Mouse (Mus musculus) liver, adult 2 months (tissue): ENCODE measurements around the gene Arglu1. TPM values are rescaled to one million over a fixed set of nuclear protein-coding genes. Genes with fewer than 3 reads are reported as not detected.

ENCODE experiments used
- DNase-seq: peaks from one replicate; pipeline ENCODE4 v3.0.0-alpha.2; 2011; ENCODE audit warnings: low read depth, low spot score; ENCODE audit errors: extremely low read depth
- H3K27ac ChIP-seq: fragments of 200-500 bp; replicated peaks from 2 replicates; pipeline ENCODE4 v1.5.1; 2012; ENCODE audit warnings: low read depth, mild to moderate bottlenecking, control low read depth, inconsistent platforms, low read length; ENCODE audit not compliant: insufficient read depth
- H3K27me3 ChIP-seq: fragments of 200-500 bp; 2 replicates; pipeline ENCODE4 v1.6.1; 2012; ENCODE audit warnings: mild to moderate bottlenecking, moderate library complexity, low read length, inconsistent platforms; ENCODE audit not compliant: control insufficient read depth, insufficient read depth
- H3K36me3 ChIP-seq: fragments of 200-500 bp; 2 replicates; pipeline ENCODE4 v1.6.1; 2012; ENCODE audit warnings: low read length, inconsistent platforms; ENCODE audit not compliant: control insufficient read depth, insufficient read depth
- H3K4me1 ChIP-seq: fragments of 200-500 bp; 2 replicates; pipeline ENCODE4 v1.6.1; 2011; ENCODE audit warnings: low read length; ENCODE audit not compliant: control insufficient read depth, insufficient read depth
- H3K4me3 ChIP-seq: fragments of 200-500 bp; 2 replicates; pipeline ENCODE4 v1.5.1; 2011; ENCODE audit warnings: low read depth, mild to moderate bottlenecking, control low read depth, low read length, moderate library complexity; ENCODE audit not compliant: insufficient read depth
- H3K79me2 ChIP-seq: fragments of 200-500 bp; 2 replicates; pipeline ENCODE4 v1.6.1; 2012; ENCODE audit warnings: inconsistent platforms, mild to moderate bottlenecking, low read length, moderate library complexity; ENCODE audit not compliant: control insufficient read depth, insufficient read depth
- H3K9ac ChIP-seq: fragments of 200-500 bp; 2 replicates; pipeline ENCODE4 v1.6.1; 2012; ENCODE audit warnings: low read depth, mild to moderate bottlenecking, control low read depth, inconsistent platforms, low read length
- CTCF ChIP-seq: fragments of 200-500 bp; IDR thresholded peaks from 2 replicates; pipeline ENCODE4 v1.5.1; 2011; ENCODE audit warnings: low read depth, low read length, control low read depth
- POLR2A ChIP-seq: fragments of 200-500 bp; IDR thresholded peaks from 2 replicates; pipeline ENCODE4 v1.6.1; 2011; ENCODE audit warnings: low read length, control low read depth; ENCODE audit not compliant: insufficient read depth; ENCODE audit errors: extremely low read depth
- WGBS: fragments of 180-500 bp; shearing (Covaris S2); methylation state at CpG from one replicate; pipeline ENCODE4 v1.1.7; 2018; 5-methylcytosine and 5-hydroxymethylcytosine counted together
- polyA plus RNA-seq: library from polyadenylated mRNA; depleted of rRNA; stranded (reverse); fragments of >200 nt; gene quantifications from 2 replicates; pipeline ENCODE4 v1.2.3, GENCODE M21; 2012
- total RNA-seq: library from RNA; depleted of rRNA; stranded (reverse); fragments of >200 nt; gene quantifications from 2 replicates; pipeline ENCODE4 v1.2.3, GENCODE M21; 2014

Gene Arglu1
- total and polyA plus RNA-seq, 2 experiments, result 11.5 to 19.2 TPM

DNA sequence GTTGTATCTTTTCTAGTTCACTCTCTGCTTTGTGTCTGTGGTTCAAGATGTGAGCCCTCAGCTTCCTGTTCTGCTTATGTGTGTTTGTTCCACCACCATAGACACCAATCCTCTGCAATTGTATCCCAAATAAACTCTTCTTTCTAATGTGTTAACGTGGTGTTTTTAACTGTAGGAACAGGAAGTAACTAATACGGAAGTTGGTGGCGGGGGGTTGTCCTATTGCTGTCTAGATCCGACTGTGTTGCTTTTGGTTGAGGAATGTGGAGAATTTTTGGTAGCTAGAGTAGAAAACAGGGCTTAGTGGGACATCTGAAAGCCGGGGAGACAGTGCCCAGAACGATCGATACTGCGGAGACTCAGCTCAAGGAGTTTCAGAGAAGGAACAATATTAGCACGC is 14.5 kb upstream of the Arglu1 start:
- 70% methylated on average over 9 of the region's 9 CpGs for WGBS
- Histone ChIP-seq H3K27me3 (no peaks in the 10 kb centered on the region), H3K4me3 (no peak overlapping the region), H3K27ac (no peak overlapping the region), H3K36me3 (no peaks in the 10 kb centered on the region), H3K4me1 (no peaks in the 10 kb centered on the region), H3K79me2 (no peaks in the 10 kb centered on the region), H3K9ac (no peak overlapping the region)
- no peak for TF ChIP-seq CTCF
- DNase-seq, result no peak

DNA sequence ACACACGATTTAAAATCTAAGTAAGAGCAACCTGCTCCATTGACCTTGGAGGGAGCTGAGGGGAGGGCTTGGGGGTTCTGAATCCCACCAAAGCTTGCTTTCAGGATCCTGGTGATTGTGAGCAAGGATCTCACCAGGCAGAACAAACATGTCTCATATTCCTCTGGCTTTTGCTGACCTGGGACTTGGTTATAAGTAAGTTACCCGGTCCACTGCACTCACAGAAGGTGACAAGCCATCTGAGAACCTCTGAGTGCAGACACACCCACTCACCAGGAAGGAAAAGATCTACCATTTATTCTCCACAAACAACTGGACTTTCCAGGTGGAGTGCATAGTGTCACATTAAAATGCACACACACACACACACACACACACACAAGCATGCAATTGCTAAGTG is 13.3 kb upstream of the Arglu1 start:
- no peak overlapping the region for H3K27ac ChIP-seq
- H3K9ac ChIP-seq, result no peak overlapping the region
- no peaks in the 10 kb centered on the region for H3K27me3 ChIP-seq
- no peaks in the 10 kb centered on the region for H3K36me3 ChIP-seq
- H3K4me1 ChIP-seq, result no peaks in the 10 kb centered on the region
- H3K4me3 ChIP-seq, result no peak overlapping the region
- H3K79me2 ChIP-seq, result no peaks in the 10 kb centered on the region
- 80% methylated on average over 2 of the region's 2 CpGs for WGBS
- TF ChIP-seq CTCF (no peak), POLR2A (no peak)
- DNase-seq, result no peak

DNA sequence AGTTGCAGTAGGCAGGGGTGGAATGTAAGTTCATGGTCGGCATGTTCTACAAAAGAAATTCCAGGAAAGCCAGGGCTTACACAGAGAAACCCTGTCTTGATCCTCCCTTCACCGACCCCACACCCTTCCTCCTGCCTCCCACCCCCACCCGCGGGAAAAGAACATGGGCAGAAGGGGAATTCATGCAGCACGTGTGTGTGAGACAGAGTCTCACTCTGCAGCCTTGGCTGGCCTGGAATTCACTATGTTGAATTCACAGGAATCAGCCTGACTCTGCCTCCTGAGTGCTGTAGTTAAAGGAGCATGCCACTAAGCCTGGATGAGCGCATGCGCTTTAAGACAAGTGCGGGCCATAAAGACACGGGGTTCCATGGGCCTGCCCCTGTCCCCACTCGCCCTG is 10.5 kb upstream of the Arglu1 start:
- DNase-seq, result no peak
- H3K36me3 ChIP-seq, result no peaks in the 10 kb centered on the region
- H3K27me3 ChIP-seq, result no peaks in the 10 kb centered on the region
- H3K79me2 ChIP-seq, result no peaks in the 10 kb centered on the region
- no peak overlapping the region for H3K27ac ChIP-seq
- H3K9ac ChIP-seq, result no peak overlapping the region
- H3K4me3 ChIP-seq, result no peak overlapping the region
- WGBS, result 86% methylated on average over 10 of the region's 10 CpGs
- no peak for TF ChIP-seq CTCF
- no peak for TF ChIP-seq POLR2A
- H3K4me1 ChIP-seq, result no peaks in the 10 kb centered on the region

DNA sequence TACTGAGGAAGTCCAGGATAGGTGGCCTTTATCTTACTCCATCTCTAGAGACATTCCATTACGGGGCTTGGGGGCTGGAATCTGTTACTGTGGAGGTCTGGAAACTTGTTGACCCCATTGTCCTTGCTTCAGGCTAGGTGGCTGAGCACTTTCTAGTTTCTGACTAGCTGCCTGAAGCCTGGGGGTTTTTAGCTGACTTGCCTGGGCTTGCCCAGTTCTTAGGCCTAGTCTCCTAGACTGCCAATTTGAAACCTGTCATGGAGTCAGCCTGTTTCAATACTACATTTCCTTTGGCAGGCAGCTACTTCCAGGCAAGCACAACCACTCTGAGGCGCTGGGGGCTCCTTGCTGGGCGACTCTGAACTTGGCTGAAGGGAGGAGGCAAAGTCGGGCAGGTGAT is 9.9 kb upstream of the Arglu1 start:
- H3K79me2 ChIP-seq, result no peaks in the 10 kb centered on the region
- no peak overlapping the region for H3K9ac ChIP-seq
- no peaks in the 10 kb centered on the region for H3K4me1 ChIP-seq
- TF ChIP-seq CTCF, result no peak
- TF ChIP-seq POLR2A, result no peak
- no peaks in the 10 kb centered on the region for H3K36me3 ChIP-seq
- no peaks in the 10 kb centered on the region for H3K27me3 ChIP-seq
- no peak for DNase-seq
- no peak overlapping the region for H3K27ac ChIP-seq
- H3K4me3 ChIP-seq, result no peak overlapping the region
- WGBS, result 77% methylated on average over 4 of the region's 4 CpGs

DNA sequence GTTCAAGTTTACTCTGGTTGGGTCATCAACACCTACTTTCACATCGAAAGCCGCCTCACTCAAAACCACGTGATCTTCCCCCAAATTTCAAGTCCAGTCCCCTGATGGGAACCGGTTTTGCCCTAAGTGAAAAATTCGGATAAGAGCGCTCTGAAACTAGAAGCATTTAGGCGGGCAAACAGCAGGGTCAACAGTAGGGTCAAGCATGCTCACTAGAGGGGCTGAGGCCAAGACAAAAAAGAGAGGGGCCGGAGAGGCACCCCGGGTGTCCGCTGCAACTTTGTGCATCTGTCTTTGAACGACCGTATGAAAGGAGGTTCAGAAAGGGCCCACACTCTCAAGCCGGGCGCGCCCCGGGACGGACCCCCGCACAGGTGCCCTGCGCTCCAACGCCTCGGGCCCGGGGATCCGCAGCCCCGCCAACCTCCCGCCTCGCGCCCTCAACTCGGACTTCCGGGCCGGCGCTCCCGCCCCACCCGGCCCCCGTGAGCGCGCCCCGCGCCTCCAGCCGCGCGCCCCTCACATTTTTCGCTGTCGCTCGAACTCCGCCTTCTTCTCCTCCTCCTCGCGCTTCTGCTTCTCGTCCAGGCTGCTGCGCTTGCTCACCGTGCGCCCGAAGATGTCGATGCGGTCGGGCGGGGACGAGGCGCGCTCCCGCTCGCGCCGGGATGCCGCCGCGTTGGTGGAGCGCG is 721 bp downstream of the Arglu1 start:
- DNase-seq, result peak; percentile 33
- TF ChIP-seq POLR2A, result no peak
- no peak for TF ChIP-seq CTCF
- H3K4me1 ChIP-seq, result peaks cover 12% of the 10 kb centered on the region

DNA sequence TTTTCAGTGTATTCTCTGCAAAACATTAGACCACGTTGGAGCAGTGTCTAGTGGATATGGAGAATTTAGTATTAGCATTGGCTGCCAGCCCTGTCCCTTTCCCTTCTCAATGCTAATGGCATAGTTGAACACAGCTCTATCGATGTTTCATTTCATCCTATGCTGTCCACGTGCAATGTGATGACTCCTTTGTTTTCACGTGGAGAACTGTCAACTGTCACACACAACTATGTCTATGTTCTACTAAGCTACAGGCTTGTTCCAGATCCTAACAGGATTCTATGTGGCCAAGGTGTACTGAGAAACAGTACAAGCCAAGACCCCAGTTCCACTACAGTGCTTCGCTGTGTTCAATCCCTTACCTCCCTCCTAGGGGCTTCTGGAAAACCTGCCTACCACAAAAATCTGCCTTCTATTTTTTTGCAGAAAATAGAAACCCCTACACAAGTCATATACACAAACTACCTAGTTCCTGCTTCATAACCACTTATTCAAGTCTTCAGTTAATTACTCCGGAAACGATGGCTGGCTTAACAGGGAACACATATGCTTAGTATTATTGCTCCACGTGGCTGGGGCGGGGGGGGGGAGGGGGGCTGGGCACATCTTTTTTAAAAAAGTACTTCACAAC is 1.4 kb downstream of the Arglu1 start:
- TF ChIP-seq POLR2A, result no peak
- no peak for TF ChIP-seq CTCF

More for the DNA sequence above, 721 bp downstream of the Arglu1 start:
- under 1% methylated on average over 68 of the region's 68 CpGs for WGBS
- peak overlapping the region; percentile 98 for H3K4me3 ChIP-seq
- peaks cover 31% of the 10 kb centered on the region; the same call in 1 of the 2 replicates for H3K79me2 ChIP-seq
- H3K9ac ChIP-seq, result peak overlapping the region; percentile 96
- peak overlapping the region; percentile 69 for H3K27ac ChIP-seq
- H3K36me3 ChIP-seq, result no peaks in the 10 kb centered on the region
- 0 out of 2 replicates have a peak, but pooled peaks cover 3% of the 10 kb centered on the region for H3K27me3 ChIP-seq

More for the DNA sequence above, 1.4 kb downstream of the Arglu1 start:
- 9% methylated on average over 9 of the region's 9 CpGs for WGBS
- Histone ChIP-seq H3K36me3 (no peaks in the 10 kb centered on the region), H3K4me3 (peak overlapping the region; percentile 98), H3K9ac (no peak overlapping the region), H3K27ac (no peak overlapping the region), H3K79me2 (peaks cover 31% of the 10 kb centered on the region; the same call in 1 of the 2 replicates), H3K4me1 (peaks cover 12% of the 10 kb centered on the region), H3K27me3 (no peaks in the 10 kb centered on the region)
- peak; percentile 30 for DNase-seq
